Mouse (Mus musculus): ENCODE data around the gene Fermt2.

- TF ChIP-seq CTCF (IDR thresholded peaks at IDR 0.05; ENCODE audit: borderline replicate concordance, extremely low read depth, insufficient read depth, insufficient read length) (no peak), POLR2A (IDR thresholded peaks at IDR 0.05; ENCODE audit: borderline replicate concordance, extremely low read depth, insufficient read depth, insufficient read length, poor library complexity, severe bottlenecking) (no peak)
These were observed 52.3 kb downstream of the Fermt2 start for GRCm38 (mm10) chr14:45477651-45478050.

Measured in brain, embryonic 14.5 days (tissue).